Mouse (Mus musculus) kidney, embryonic 16.5 days (tissue): Measurements from ENCODE around the gene Olfr251. TPM values are rescaled to one million over a fixed set of nuclear protein-coding genes. Genes with fewer than 3 reads are reported as not detected.
"Not testable (repeated sequence)": the region's sequence is repeated elsewhere in the genome, so short reads cannot be mapped to it uniquely, and the experiment has no call there.

Experiments used
- ATAC-seq: fragments of 200-750 bp; cut with Nextera tagmentation; 2 replicates; pipeline ENCODE4 v1.8.0; 2017; ENCODE audit warnings: moderate TSS enrichment; ENCODE audit not compliant: low FRiP score, low TSS enrichment
- H3K27ac ChIP-seq: fragments of 300-500 bp; sonication (generic); 2 replicates; pipeline ENCODE4 v1.5.1; 2014; ENCODE audit warnings: low read length
- H3K27me3 ChIP-seq: fragments of 300-500 bp; sonication (generic); 2 replicates; pipeline ENCODE4 v1.6.1; 2014; ENCODE audit warnings: low read length, control low read depth, mixed read lengths; ENCODE audit not compliant: insufficient read depth
- H3K36me3 ChIP-seq: fragments of 300-500 bp; sonication (generic); 2 replicates; pipeline ENCODE4 v1.6.1; 2014; ENCODE audit warnings: low read length, control low read depth, mixed read lengths; ENCODE audit not compliant: insufficient read depth
- H3K4me1 ChIP-seq: fragments of 300-500 bp; sonication (generic); 2 replicates; pipeline ENCODE4 v1.6.1; 2014; ENCODE audit warnings: low read length, control low read depth, mixed read lengths; ENCODE audit not compliant: insufficient read depth
- H3K4me2 ChIP-seq: fragments of 300-500 bp; sonication (generic); replicated peaks from 2 replicates; pipeline ENCODE4 v1.6.1; 2014; ENCODE audit warnings: low read depth, low read length
- H3K4me3 ChIP-seq: fragments of 300-500 bp; sonication (generic); 2 replicates; pipeline ENCODE4 v1.5.1; 2014; ENCODE audit warnings: mild to moderate bottlenecking, low read length
- H3K9ac ChIP-seq: fragments of 300-500 bp; sonication (generic); replicated peaks from 2 replicates; pipeline ENCODE4 v1.6.1; 2014; ENCODE audit warnings: low read length
- H3K9me3 ChIP-seq: fragments of 300-500 bp; sonication (generic); 2 replicates; pipeline ENCODE4 v1.6.1; 2016; ENCODE audit warnings: low read length, control low read depth
- WGBS: fragments of 180-500 bp; shearing (Covaris S2); extraction: QIAGEN DNeasy Blood & Tissue Kit; methylation state at CpG from one replicate; pipeline ENCODE4 v1.1.7; 2014; 5-methylcytosine and 5-hydroxymethylcytosine counted together
- polyA plus RNA-seq: library from polyadenylated mRNA; unstranded; fragments of >200 nt; fragmentation: Nextera tagmentation; extraction: Ambion mirVana; gene quantifications from 2 replicates; pipeline ENCODE4 v1.2.1, GENCODE M21; 2015

The Olfr251 gene
- polyA plus RNA-seq: not detected in 2 replicates

GRCm38 (mm10) chr9:38376786-38377185 lies at the start of gene Olfr251:
Olfr251 (plus strand) TSS chr9:38377086.
- no peaks in the 10 kb centered on the region for H3K27me3 ChIP-seq
- no peak within 1 kb of the TSS for H3K4me3 ChIP-seq
- H3K4me1 ChIP-seq: no peaks in the 10 kb centered on the region
- H3K4me2 ChIP-seq: no peak within 1 kb of the TSS
- no peak for ATAC-seq
- no peak within 1 kb of the TSS for H3K27ac ChIP-seq
- no peak within 1 kb of the TSS for H3K9ac ChIP-seq
- H3K9me3 ChIP-seq: no peaks in the 10 kb centered on the region
- WGBS: 66% methylated on average over 2 of the region's 2 CpGs
- no peaks in the 10 kb centered on the region for H3K36me3 ChIP-seq

- Histone ChIP-seq H3K36me3 (no peaks in the 10 kb centered on the region), H3K27me3 (no peaks in the 10 kb centered on the region), H3K4me1 (no peaks in the 10 kb centered on the region), H3K27ac (no peak within 1 kb of the TSS), H3K9ac (no peak within 1 kb of the TSS), H3K9me3 (no peaks in the 10 kb centered on the region), H3K4me3 (no peak within 1 kb of the TSS), H3K4me2 (no peak within 1 kb of the TSS)
- 78% methylated on average over 3 of the region's 3 CpGs for WGBS
- no peak for ATAC-seq
Observed at GRCm38 (mm10) chr9:38328760-38329159, 48.1 kb upstream of the Olfr251 start, which contains the start of gene Olfr25. Olfr25 (plus strand) TSS chr9:38329060.

GRCm38 (mm10) chr9:38348111-38348510 lies 28.8 kb upstream of the Olfr251 start, which contains the start of gene Olfr898:
Olfr898 (plus strand) TSS chr9:38348411.
- no peak within 1 kb of the TSS for H3K9ac ChIP-seq
- H3K27ac ChIP-seq: no peak within 1 kb of the TSS
- no peaks in the 10 kb centered on the region for H3K36me3 ChIP-seq
- no peak within 1 kb of the TSS for H3K4me3 ChIP-seq
- WGBS: 89% methylated on average over 4 of the region's 4 CpGs
- H3K4me2 ChIP-seq: no peak within 1 kb of the TSS
- ATAC-seq: no peak
- no peaks in the 10 kb centered on the region for H3K27me3 ChIP-seq
- no peaks in the 10 kb centered on the region for H3K4me1 ChIP-seq
- H3K9me3 ChIP-seq: no peaks in the 10 kb centered on the region

GRCm38 (mm10) chr9:38366596-38366995 lies 10.3 kb upstream of the Olfr251 start, which contains the start of gene Olfr250:
Olfr250 (plus strand) TSS chr9:38366896.
- Histone ChIP-seq H3K4me1 (no peaks in the 10 kb centered on the region), H3K9ac (no peak within 1 kb of the TSS), H3K36me3 (no peaks in the 10 kb centered on the region), H3K4me3 (no peak within 1 kb of the TSS), H3K4me2 (no peak within 1 kb of the TSS), H3K27me3 (no peaks in the 10 kb centered on the region), H3K9me3 (no peaks in the 10 kb centered on the region), H3K27ac (no peak within 1 kb of the TSS)
- WGBS: 93% methylated on average over 2 of the region's 2 CpGs
- ATAC-seq: no peak

- no peak within 1 kb of the TSS for H3K4me2 ChIP-seq
- no peaks in the 10 kb centered on the region for H3K4me1 ChIP-seq
- no peaks in the 10 kb centered on the region for H3K36me3 ChIP-seq
- no peaks in the 10 kb centered on the region for H3K27me3 ChIP-seq
- WGBS: 81% methylated on average over 1 of the region's 1 CpGs
- H3K27ac ChIP-seq: no peak within 1 kb of the TSS
- no peak within 1 kb of the TSS for H3K4me3 ChIP-seq
- H3K9ac ChIP-seq: no peak within 1 kb of the TSS
- no peaks in the 10 kb centered on the region for H3K9me3 ChIP-seq
- no peak for ATAC-seq
Observed at GRCm38 (mm10) chr9:38401398-38401797, 24.5 kb downstream of the Olfr251 start, which contains the start of gene Olfr147. Olfr147 (plus strand) TSS chr9:38401698.

- H3K36me3 ChIP-seq, ATAC-seq, H3K9ac ChIP-seq, H3K4me3 ChIP-seq, H3K4me2 ChIP-seq, H3K9me3 ChIP-seq, H3K27me3 ChIP-seq, H3K4me1 ChIP-seq, H3K27ac ChIP-seq: not testable (repeated sequence)
- 92% methylated on average over 3 of the region's 3 CpGs for WGBS
Observed at GRCm38 (mm10) chr9:38407502-38407901, 30.6 kb downstream of the Olfr251 start.

GRCm38 (mm10) chr9:38413502-38413901 lies 36.6 kb downstream of the Olfr251 start:
- H3K4me1 ChIP-seq, H3K4me2 ChIP-seq, H3K27me3 ChIP-seq, H3K9ac ChIP-seq, H3K36me3 ChIP-seq, H3K27ac ChIP-seq, ATAC-seq, H3K9me3 ChIP-seq, H3K4me3 ChIP-seq: not testable (repeated sequence)
- 88% methylated on average over 14 of the region's 14 CpGs for WGBS

GRCm38 (mm10) chr9:38423801-38424200 lies 46.9 kb downstream of the Olfr251 start:
- H3K4me2 ChIP-seq: no peak overlapping the region
- H3K9ac ChIP-seq: no peak overlapping the region
- H3K4me1 ChIP-seq: no peaks in the 10 kb centered on the region
- no peaks in the 10 kb centered on the region for H3K27me3 ChIP-seq
- ATAC-seq: no peak
- H3K36me3 ChIP-seq: no peaks in the 10 kb centered on the region
- H3K4me3 ChIP-seq: no peak overlapping the region
- H3K27ac ChIP-seq: no peak overlapping the region
- H3K9me3 ChIP-seq: peaks cover 6% of the 10 kb centered on the region; the same call in 1 of the 2 replicates

GRCm38 (mm10) chr9:38427026-38427425 lies 50.1 kb downstream of the Olfr251 start:
- H3K4me3 ChIP-seq: no peak overlapping the region
- H3K4me2 ChIP-seq: no peak overlapping the region
- no peaks in the 10 kb centered on the region for H3K27me3 ChIP-seq
- H3K36me3 ChIP-seq: no peaks in the 10 kb centered on the region
- no peak overlapping the region for H3K27ac ChIP-seq
- peaks cover 6% of the 10 kb centered on the region; the same call in 1 of the 2 replicates for H3K9me3 ChIP-seq
- no peaks in the 10 kb centered on the region for H3K4me1 ChIP-seq
- H3K9ac ChIP-seq: no peak overlapping the region
- WGBS: 55% methylated on average over 1 of the region's 1 CpGs
- no peak for ATAC-seq

GRCm38 (mm10) chr9:38429155-38429554 lies 52.3 kb downstream of the Olfr251 start, which contains the start of gene Olfr901:
Olfr901 (plus strand) TSS chr9:38429455.
- no peak within 1 kb of the TSS for H3K4me2 ChIP-seq
- no peak for ATAC-seq
- no peak within 1 kb of the TSS for H3K4me3 ChIP-seq
- H3K9ac ChIP-seq: no peak within 1 kb of the TSS
- no peak within 1 kb of the TSS for H3K27ac ChIP-seq
- WGBS: 79% methylated on average over 1 of the region's 1 CpGs
- H3K36me3 ChIP-seq: no peaks in the 10 kb centered on the region
- no peaks in the 10 kb centered on the region for H3K27me3 ChIP-seq
- H3K9me3 ChIP-seq: peaks cover 6% of the 10 kb centered on the region; the same call in 1 of the 2 replicates
- no peaks in the 10 kb centered on the region for H3K4me1 ChIP-seq
